Mouse (Mus musculus) left cerebral cortex, postnatal 36 days (tissue): ENCODE measurements around the gene Ppp2r1a. TPM values are rescaled to one million over a fixed set of nuclear protein-coding genes. Genes with fewer than 3 reads are reported as not detected.
A peak's percentile ranks its signal among the peaks of the same experiment; 100 is the strongest.

Source experiments
- DNase-seq, 2 experiments: peaks; one replicate each; pipeline ENCODE4 v3.0.0; 2021 to 2022; ENCODE audit warnings: low spot score in 2 of 2, mixed read lengths in 1 of 2
- intact Hi-C: fragments of 180-260 bp; cut with DNase I; formaldehyde crosslinking; loops from one replicate; pipeline ENCODE4 v1.15.1; 2025
- total RNA-seq, 2 experiments: library from RNA; stranded (reverse); gene quantifications; 2 replicates each; pipeline ENCODE4 v1.2.3; 2021

Ppp2r1a gene
- 100 to 1,000 TPM; 535 to 639 TPM for total RNA-seq

GRCm38 (mm10) chr17:20944985-20945891, at the start of gene Ppp2r1a:
Ppp2r1a (plus strand) TSS chr17:20945311.
- intact Hi-C loops, result loop anchor here (2.0 to 10.0 kb wide), 3 partner anchors 64 to 590 kb away; partner anchors contain the start of genes Zfp160, Zfp51 and Zfp52
- DNase-seq, result peak; percentile 99

GRCm38 (mm10) chr17:20904991-20905390, 40.1 kb upstream of the Ppp2r1a start, which contains the start of gene Vmn1r231:
Vmn1r231 (minus strand) TSS chr17:20905091.
- no peak for DNase-seq
- intact Hi-C loops, result no loop called here

- intact Hi-C loops, result no loop called here
- no peak for DNase-seq
Observed at GRCm38 (mm10) chr17:20919614-20920013, 25.5 kb upstream of the Ppp2r1a start, which contains the start of gene Vmn1r232. Vmn1r232 (minus strand) TSS chr17:20919714.

- DNase-seq, result no peak
- intact Hi-C loops, result loop anchor here (2.0 to 10.0 kb wide), 3 partner anchors 65 to 591 kb away; partner anchors contain the start of genes Zfp160, Zfp51 and Zfp52
Observed at GRCm38 (mm10) chr17:20944226-20944625, 885 bp upstream of the Ppp2r1a start.

DNA sequence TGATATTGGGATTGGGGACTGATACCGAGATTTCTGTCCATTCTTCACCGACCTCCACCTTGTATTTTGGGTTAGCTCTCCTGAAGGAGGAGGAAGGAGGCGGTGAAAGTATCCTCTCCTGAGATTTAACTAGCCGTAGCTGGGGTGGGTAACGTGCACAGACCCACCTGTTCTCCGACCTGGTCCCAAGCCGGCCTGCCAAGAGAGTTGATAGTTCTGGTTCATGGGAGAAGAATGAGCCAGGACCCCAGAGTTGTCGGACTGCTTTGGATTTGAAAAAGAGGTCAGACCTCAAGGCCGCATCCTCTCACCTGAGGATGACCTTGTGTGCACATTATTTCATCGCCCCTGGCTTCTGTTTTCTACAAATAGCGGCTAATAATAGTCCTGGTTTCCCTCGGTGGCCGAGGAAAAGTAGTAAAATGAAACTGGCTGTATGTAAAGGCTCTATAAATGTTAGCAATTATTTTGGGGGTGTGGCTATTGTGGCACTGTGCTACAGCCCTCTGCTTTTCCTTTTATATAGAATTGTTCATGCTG, 985 bp downstream of the Ppp2r1a start:
- intact Hi-C loops, result loop anchor here (10.0 kb wide), 1 partner anchor 589 kb away; the partner anchor contains the start of gene Zfp52
- no peak for DNase-seq

DNA sequence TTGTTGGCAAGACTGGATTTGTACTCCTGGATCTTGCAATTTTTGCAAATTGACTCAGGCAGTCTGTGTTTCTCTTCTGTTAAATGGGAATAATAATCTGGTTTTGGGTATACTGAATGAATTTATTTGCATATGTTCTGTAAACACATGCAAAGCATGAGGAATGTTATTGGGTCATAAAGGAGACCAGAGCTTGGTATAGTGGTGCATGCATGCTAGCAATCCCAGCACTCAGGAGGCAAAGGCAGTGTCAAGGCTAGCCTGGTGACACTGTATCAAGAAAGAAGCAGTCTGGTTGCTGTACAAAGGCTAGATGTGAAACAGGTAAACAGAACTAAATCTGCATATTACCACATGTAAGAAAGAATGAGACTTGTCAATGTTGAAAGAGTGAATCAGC, 1.5 kb downstream of the Ppp2r1a start:
- no peak for DNase-seq
- intact Hi-C loops, result loop anchor here (10.0 kb wide), 1 partner anchor 588 kb away; the partner anchor contains the start of gene Zfp52

DNA sequence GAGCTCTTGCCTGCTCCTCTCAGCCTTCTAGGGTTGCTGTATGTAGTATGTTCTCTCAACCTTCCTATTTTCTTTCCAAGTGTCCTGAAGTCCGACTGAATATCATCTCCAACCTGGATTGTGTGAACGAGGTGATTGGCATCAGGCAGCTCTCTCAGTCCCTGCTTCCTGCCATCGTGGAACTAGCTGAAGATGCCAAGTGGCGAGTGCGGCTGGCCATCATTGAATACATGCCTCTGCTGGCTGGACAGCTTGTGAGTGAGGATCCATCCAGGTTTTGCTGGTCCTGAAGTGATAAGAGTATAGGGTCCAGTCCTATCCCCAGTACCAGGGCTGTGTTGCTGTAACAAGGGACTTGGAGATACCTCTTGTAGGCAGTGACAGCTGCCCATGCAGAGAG, 15.3 kb downstream of the Ppp2r1a start:
- DNase-seq, result no peak
- intact Hi-C loops, result no loop called here

DNA sequence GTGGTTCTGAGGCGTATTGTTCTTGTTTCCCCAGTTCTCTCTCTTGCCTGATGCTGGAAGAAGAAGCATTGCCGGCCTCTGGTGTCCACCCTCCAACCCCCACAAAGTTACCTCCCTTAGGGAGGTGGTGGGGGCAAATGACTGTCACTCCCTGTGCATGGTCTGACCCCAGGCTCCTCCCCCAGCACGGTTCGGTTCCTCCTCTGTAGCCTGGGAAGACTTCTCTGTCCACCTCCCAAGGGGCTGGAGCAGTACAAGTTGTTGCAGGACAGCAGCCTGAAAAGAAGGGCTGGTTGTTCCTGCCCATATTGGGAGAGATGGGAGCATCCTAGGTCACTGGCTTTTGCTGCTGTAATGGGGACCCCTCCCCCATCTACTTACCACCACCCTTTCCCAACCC, 20.3 kb downstream of the Ppp2r1a start:
- DNase-seq, result no peak
- intact Hi-C loops, result no loop called here

DNA sequence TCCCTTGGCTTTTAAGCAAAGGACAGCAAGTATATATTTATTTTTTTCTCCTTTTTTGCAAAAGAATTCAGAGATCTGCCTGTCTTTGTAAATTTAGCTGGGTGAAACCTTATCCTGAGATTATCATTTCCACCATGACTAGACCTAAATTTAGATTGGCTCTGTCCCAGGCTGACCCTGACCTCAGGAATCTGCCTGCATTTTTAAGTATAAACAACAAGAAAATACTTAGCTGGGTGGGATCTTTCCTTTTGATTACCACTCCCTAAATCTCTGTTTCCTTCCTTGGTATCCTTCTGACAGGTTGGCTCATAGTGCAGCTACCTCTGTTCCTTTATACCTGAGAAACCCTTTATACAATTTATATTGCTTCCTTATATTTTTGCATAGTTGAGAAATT, 21.6 kb downstream of the Ppp2r1a start:
- DNase-seq, result no peak
- intact Hi-C loops, result no loop called here

DNA sequence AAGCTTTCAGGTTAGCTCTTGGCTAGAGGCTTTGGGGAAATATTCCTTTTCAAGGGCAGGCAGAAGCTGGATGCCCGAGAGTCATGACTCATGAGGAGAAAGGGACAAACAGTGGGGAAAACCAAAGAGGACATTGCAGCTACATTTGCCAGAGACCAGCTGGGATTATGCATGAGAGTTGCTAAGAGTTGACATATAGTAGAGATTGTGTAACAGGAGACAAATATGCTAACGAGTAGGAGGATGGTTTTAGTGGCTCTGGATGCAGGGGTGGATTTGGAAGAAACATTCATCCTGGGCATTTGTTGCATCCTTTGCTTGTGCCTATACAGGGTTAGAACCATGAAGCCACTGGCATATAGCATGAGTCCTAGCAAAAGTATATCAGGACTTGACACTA, 48.6 kb downstream of the Ppp2r1a start:
- peak; percentile 11 for DNase-seq
- intact Hi-C loops, result no loop called here

- intact Hi-C loops, result no loop called here
- DNase-seq, result no peak
Observed at GRCm38 (mm10) chr17:20996364-20996763, 51.3 kb downstream of the Ppp2r1a start, which contains the start of gene Vmn1r233. Vmn1r233 (minus strand) TSS chr17:20996464.

GRCm38 (mm10) chr17:21008382-21009331, 63.5 kb downstream of the Ppp2r1a start, which contains the start of gene Zfp160:
Zfp160 (plus strand) TSS chr17:21008903.
- intact Hi-C loops, result loop anchor here (2.0 kb wide), 1 partner anchor 64 kb away; the partner anchor contains the start of gene Ppp2r1a

DNA sequence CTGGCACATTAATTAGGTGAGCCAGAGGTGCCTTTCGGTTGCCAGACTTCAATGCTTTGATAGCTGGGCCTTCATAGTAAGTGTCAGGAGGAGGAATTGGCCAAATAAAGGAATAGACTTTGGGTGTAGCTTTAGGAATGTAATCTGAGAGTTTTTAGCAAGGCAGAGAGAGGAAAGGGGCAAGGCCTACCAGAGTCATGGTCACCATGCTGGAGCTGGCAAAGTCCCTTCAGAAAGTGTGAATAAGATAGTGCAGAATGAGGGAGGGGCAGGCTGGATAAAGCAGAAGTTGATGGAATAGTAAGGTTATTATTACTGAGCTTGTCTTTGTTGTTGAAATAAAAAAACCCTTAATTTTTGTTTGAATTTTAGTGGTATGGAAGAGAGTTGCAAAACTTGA, 64.6 kb downstream of the Ppp2r1a start:
- DNase-seq, result no peak

More at GRCm38 (mm10) chr17:21008382-21009331, 63.5 kb downstream of the Ppp2r1a start, which contains the start of gene Zfp160:
- peak; percentile 89 to 90 for DNase-seq

More for the DNA sequence above, 64.6 kb downstream of the Ppp2r1a start:
- intact Hi-C loops, result loop anchor here (2.0 kb wide), 1 partner anchor 65 kb away; the partner anchor contains the start of gene Ppp2r1a

Other genes starting within 250 kb of the Ppp2r1a start
- not detected for gene Vmn1r227, start 215.5 kb upstream of the Ppp2r1a start, total RNA-seq
- gene Vmn1r228, start 159.2 kb upstream of the Ppp2r1a start, total RNA-seq, result not detected
- under 1 TPM in 1 of 2 experiments, not detected in 1; 0.14 TPM for gene Vmn1r229, start 133.8 kb upstream of the Ppp2r1a start, total RNA-seq
- not detected for gene Vmn1r230, start 104.9 kb upstream of the Ppp2r1a start, total RNA-seq
- not detected for gene Vmn1r231, start 40.2 kb upstream of the Ppp2r1a start, total RNA-seq
- gene Vmn1r232, start 25.6 kb upstream of the Ppp2r1a start, total RNA-seq, result not detected
- not detected for gene Vmn1r233, start 51.2 kb downstream of the Ppp2r1a start, total RNA-seq
- gene Zfp160, start 63.6 kb downstream of the Ppp2r1a start, total RNA-seq, result 10 to 100 TPM; 15.7 to 22.4 TPM